Mouse (Mus musculus) megakaryocyte, embryonic 14.5 days (primary cell): ENCODE data around the gene Ppfia2.

Experiments used
- FLI1 ChIP-seq: IDR thresholded peaks from 2 replicates; pipeline ENCODE4 v1.6.1; 2012; ENCODE audit warnings: low read length, inconsistent platforms, mixed read lengths
- GATA1 ChIP-seq: IDR thresholded peaks from 3 replicates; pipeline ENCODE4 v1.6.1; 2012; ENCODE audit warnings: mixed read lengths, low read length, inconsistent platforms, borderline replicate concordance

DNA sequence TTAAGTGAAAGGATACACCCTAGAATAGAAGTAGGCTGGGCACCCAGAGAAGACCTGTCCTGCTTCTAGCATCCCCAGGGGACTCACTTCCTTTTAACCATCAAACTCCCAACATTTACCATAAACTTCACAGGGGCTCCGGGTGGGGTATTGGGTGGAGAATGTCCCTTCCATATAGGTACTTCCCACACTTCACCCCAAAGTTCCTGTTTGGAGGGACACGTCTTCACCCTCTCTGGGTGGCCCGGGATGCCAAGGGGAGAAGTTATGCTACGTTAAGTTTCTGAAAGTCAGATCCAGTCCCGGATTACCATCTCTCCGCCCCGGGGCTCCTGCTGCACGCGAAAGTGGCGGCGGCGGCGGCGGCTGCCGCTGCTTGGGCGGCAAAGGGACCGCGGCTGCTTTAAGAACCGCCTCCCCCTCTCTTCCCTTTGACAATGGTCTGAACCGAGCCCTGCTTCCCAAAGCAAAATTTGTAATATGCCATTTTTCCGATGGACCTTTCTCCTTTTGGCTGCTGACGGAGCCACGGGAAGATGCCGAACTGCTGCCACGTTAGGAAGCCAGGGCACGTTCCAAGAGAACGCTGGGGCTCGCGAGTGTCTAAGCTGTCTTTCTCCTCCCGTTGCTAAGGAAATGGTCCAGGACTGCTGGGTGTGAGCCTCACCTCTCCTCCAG, at the start of gene Ppfia2:
- TF ChIP-seq GATA1 (no peak), FLI1 (no peak)
